Mouse (Mus musculus): ENCODE results near the gene Gtf3c2. TPM values are rescaled to one million over a fixed set of nuclear protein-coding genes. Genes with fewer than 3 reads are reported as not detected.

Gene Gtf3c2
- total and polyA plus RNA-seq, 2 experiments from 2014 or later = 46.4 to 49.0 TPM

DNA sequence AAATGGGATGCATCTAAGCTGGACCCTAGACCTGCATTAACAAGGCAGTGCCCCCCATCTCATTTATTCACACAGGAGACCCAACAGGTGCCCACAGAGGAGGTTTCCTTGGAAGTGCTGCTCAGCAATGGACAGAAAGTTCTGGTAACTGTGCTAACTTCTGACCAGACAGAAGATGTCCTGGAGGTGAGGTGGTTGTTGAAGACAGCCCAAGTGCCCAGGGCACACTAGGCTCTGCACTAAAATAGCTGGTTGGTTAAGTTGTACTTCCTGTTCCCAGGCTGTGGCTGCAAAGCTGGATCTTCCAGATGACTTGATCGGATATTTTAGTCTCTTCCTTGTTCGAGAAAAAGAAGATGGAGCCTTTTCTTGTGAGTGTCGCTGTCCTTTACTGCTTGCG lies 15.7 kb upstream of the Gtf3c2 start:
- TF ChIP-seq CTCF (IDR thresholded peaks at IDR 0.05) = no peak
- peaks cover 5% of the 10 kb centered on the region for H3K9me3 ChIP-seq (ENCODE audit: low read length)
- H3K4me1 ChIP-seq (ENCODE audit: insufficient read depth, low read length) = no peaks in the 10 kb centered on the region
- ATAC-seq (ENCODE audit: low FRiP score) (no peak), DNase-seq (ENCODE audit: low spot score) (no peak)
- H3K27me3 ChIP-seq (ENCODE audit: insufficient read depth, low read length) = no peaks in the 10 kb centered on the region
- no peak overlapping the region for H3K27ac ChIP-seq (ENCODE audit: low read depth, low read length)
- H3K9ac ChIP-seq (replicated peaks; ENCODE audit: low read length, poor library complexity, severe bottlenecking) = no peak overlapping the region
- H3K4me3 ChIP-seq (ENCODE audit: low read depth, low read length) = no peak overlapping the region
- peaks cover 60% of the 10 kb centered on the region for H3K36me3 ChIP-seq (ENCODE audit: insufficient read depth, low read length)
- no peak overlapping the region for H3K4me2 ChIP-seq (ENCODE audit: low read depth, low read length, poor library complexity, severe bottlenecking)
- 92% methylated on average over 4 of the region's 4 CpGs for WGBS

DNA sequence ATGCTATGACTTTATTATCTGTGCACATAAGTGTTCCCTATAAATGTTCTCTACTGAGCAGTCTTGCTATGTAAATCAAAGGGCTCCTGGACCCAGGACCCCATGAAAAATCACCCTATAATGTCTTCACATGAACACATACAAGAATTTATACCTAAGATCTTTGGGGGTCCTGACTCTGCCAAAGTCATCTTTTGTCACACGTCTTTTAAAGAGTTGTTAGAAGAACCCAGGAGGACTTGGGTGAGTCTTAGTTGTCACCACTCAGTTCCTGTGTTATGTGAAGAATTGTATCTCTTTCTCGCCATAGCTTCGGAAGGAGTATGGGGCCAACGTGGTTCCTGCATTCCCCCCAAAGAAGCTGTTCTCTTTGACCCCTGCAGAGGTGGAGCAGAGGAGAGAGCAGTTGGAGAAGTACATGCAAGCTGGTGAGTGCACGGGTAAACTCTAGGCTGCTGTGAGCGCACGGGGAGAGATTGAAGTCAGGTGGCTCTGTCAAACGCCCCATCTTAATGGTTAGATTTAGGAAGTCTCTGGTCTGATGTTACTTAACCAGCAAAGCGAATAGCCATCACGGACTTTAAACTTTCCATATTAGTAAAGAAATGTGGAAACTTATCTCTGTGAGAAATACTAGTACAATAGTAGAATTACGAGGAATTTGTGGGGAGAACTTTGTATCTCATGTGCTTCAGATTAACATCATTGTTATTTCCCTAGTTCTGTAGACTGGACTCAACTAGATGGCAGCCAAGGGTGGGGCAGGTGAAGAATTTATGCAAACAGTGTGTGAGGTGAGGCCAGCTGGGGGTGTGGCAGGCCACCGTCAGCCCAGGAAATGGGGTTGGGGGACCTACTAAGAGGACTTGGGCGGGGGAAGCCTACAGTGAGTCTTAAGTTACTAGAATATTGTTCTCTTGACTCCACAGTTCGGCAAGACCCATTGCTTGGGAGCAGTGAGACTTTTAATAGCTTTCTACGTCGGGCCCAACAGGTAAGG lies 14.8 kb upstream of the Gtf3c2 start:
- ATAC-seq (ENCODE audit: low FRiP score) (no peak), DNase-seq (ENCODE audit: low spot score) (no peak)
- peak overlapping the region; percentile 85; the same call in 1 of the 2 replicates for H3K4me2 ChIP-seq (ENCODE audit: low read depth, low read length, poor library complexity, severe bottlenecking)
- peaks cover 62% of the 10 kb centered on the region for H3K36me3 ChIP-seq (ENCODE audit: insufficient read depth, low read length)
- peak overlapping the region; percentile 66; the same call in 1 of the 2 replicates for H3K4me3 ChIP-seq (ENCODE audit: low read depth, low read length)
- H3K27ac ChIP-seq (ENCODE audit: low read depth, low read length) = no peak overlapping the region
- no peak for TF ChIP-seq CTCF (IDR thresholded peaks at IDR 0.05)
- H3K9ac ChIP-seq (replicated peaks; ENCODE audit: low read length, poor library complexity, severe bottlenecking) = no peak overlapping the region
- no peaks in the 10 kb centered on the region for H3K9me3 ChIP-seq (ENCODE audit: low read length)
- 95% methylated on average over 16 of the region's 16 CpGs for WGBS
- no peaks in the 10 kb centered on the region for H3K27me3 ChIP-seq (ENCODE audit: insufficient read depth, low read length)
- no peaks in the 10 kb centered on the region for H3K4me1 ChIP-seq (ENCODE audit: insufficient read depth, low read length)

DNA sequence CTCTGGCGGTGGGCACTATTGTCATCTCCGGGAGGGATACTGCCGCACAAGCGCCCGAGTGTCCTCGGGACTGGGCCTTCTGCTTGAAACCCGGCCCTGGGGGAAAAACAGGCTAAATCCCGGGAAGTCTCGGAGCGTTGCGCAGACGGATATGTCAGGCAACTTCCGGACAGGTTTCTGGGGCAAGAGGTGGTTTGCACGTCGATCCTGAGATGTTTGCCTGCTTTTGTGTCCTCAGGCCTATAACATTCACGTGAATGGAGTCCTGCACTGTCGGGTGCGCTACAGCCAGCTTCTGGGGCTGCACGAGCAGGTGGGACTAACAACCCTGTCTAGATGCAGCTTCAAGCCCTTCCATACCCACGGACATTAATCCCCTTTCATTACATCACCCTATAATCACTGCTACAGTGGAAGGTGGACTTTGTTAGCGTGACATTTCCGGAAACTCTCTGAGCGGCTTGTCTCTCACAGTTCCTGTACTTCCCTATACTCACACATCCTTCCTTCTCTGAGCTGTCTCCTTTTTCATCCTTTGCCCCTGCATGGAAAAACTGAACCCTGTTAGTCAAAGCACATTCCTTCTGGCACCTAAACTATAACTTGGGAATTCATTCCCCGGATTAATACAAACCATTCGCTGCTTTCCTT lies 13.8 kb upstream of the Gtf3c2 start:
- TF ChIP-seq CTCF (IDR thresholded peaks at IDR 0.05) = no peak
- peaks cover 58% of the 10 kb centered on the region for H3K36me3 ChIP-seq (ENCODE audit: insufficient read depth, low read length)
- H3K4me3 ChIP-seq (ENCODE audit: low read depth, low read length) = peak overlapping the region; percentile 66
- peak overlapping the region; percentile 93 for H3K9ac ChIP-seq (replicated peaks; ENCODE audit: low read length, poor library complexity, severe bottlenecking)
- peak overlapping the region; percentile 87 for H3K27ac ChIP-seq (ENCODE audit: low read depth, low read length)
- H3K4me1 ChIP-seq (ENCODE audit: insufficient read depth, low read length) = no peaks in the 10 kb centered on the region
- peak overlapping the region; percentile 85 for H3K4me2 ChIP-seq (ENCODE audit: low read depth, low read length, poor library complexity, severe bottlenecking)
- ATAC-seq (ENCODE audit: low FRiP score) = no peak
- 14% methylated on average over 25 of the region's 25 CpGs for WGBS
- DNase-seq (ENCODE audit: low spot score) = no peak
- no peaks in the 10 kb centered on the region for H3K9me3 ChIP-seq (ENCODE audit: low read length)
- H3K27me3 ChIP-seq (ENCODE audit: insufficient read depth, low read length) = no peaks in the 10 kb centered on the region

DNA sequence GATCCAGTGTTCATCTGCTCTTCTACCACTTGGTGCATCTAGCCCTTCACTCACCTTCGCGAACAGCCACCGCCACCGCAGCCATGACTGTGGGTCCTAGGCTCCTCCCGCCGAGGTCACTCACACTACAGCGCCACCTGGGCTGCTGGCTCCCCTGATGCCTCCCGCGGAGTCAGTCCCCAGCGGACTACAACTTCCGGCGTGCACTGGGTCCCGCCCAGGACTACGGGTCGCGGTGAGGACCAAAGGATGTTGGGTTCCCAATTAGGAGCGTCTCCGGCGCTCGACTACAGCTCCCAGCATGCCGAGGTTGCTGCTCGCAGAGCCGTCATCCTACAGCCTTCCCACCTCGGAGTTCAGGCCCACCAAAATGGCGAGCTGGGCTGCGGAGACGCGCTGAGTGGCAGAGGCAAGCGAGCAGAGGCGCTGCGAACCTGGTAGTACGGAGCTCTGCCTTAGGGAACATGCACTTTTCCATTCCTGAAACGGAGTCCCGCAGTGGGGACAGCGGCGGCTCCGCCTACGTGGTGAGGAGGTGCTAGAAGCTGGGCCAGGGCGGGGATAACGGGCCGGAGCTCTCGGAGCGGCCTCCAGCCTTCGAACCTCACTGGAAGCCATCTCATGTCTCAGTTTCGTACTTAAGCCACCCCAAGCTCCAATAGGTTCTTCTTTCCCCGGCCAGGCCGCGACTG lies 13.1 kb upstream of the Gtf3c2 start, which contains the start of the genes Snx17 and Eif2b4:
Snx17 (plus strand) TSS at position 289 of the 692 bp plus-strand sequence.
Eif2b4 (minus strand) TSS at position 492 of the 692 bp plus-strand sequence.
- Histone ChIP-seq H3K9ac (replicated peaks; ENCODE audit: low read length, poor library complexity, severe bottlenecking) (peak within 1 kb of the TSS; percentile 93), H3K4me2 (ENCODE audit: low read depth, low read length, poor library complexity, severe bottlenecking) (peak within 1 kb of the TSS; percentile 85), H3K36me3 (ENCODE audit: insufficient read depth, low read length) (peaks cover 58% of the 10 kb centered on the region), H3K4me1 (ENCODE audit: insufficient read depth, low read length) (no peaks in the 10 kb centered on the region), H3K4me3 (ENCODE audit: low read depth, low read length) (peak within 1 kb of the TSS; percentile 66), H3K9me3 (ENCODE audit: low read length) (no peaks in the 10 kb centered on the region), H3K27ac (ENCODE audit: low read depth, low read length) (peak within 1 kb of the TSS; percentile 87), H3K27me3 (ENCODE audit: insufficient read depth, low read length) (no peaks in the 10 kb centered on the region)
- WGBS = under 1% methylated on average over 48 of the region's 48 CpGs
- peak; percentile 81 for TF ChIP-seq CTCF (IDR thresholded peaks at IDR 0.05)
- ATAC-seq (ENCODE audit: low FRiP score) (peak; percentile 95), DNase-seq (ENCODE audit: low spot score) (peak; percentile 99)

DNA sequence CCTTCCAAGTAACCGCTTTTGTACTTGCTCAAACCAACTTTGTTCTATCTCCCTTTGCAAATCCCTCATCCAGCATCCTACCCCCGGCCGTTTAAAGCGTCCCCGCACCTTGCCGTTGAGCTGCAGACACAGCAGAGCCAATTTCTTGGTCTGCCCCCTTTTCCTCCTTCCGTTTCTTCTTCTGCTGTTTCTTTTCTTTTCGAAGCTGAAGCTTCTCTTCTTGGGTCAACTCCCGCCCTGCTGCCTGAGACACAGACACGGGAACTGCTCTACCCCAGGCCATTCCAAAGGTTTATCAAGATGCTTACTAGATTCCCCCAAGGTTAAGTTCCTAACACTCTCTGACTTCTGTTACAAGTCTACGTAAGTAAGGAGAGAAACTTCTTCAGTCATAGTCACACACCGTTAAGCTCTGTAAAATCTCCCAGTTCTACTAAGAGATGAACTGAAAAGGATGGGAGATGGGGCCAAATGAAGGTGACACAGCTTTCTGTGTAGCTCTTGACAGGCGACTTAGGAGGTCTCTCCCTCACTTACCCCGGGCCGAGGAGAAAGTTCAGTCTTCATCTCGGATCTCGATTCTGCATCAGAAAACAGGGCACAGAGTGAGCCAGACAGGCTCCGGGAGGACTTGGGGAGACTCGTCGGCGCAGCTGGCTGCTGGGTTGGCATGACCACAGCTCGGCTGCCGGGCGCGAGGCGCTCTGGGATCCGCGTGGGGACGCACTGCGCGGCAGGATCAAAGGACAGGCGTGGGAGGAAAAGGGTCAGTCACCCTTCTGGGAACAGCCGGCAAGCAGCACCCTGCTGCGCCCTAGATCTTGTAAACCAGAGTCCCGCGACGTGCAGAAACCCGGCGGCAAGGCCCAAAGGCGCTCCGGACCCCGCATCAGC lies 12.3 kb upstream of the Gtf3c2 start:
- H3K4me1 ChIP-seq (ENCODE audit: insufficient read depth, low read length) = no peaks in the 10 kb centered on the region
- ATAC-seq (ENCODE audit: low FRiP score) (peak; percentile 76), DNase-seq (ENCODE audit: low spot score) (peak; percentile 70)
- peak overlapping the region; percentile 85 for H3K4me2 ChIP-seq (ENCODE audit: low read depth, low read length, poor library complexity, severe bottlenecking)
- no peaks in the 10 kb centered on the region for H3K27me3 ChIP-seq (ENCODE audit: insufficient read depth, low read length)
- whole genome bisulfite sequencing = 15% methylated on average over 42 of the region's 42 CpGs
- H3K4me3 ChIP-seq (ENCODE audit: low read depth, low read length) = peak overlapping the region; percentile 66
- H3K9me3 ChIP-seq (ENCODE audit: low read length) = no peaks in the 10 kb centered on the region
- H3K36me3 ChIP-seq (ENCODE audit: insufficient read depth, low read length) = peaks cover 58% of the 10 kb centered on the region
- TF ChIP-seq CTCF (IDR thresholded peaks at IDR 0.05) = no peak
- peak overlapping the region; percentile 87 for H3K27ac ChIP-seq (ENCODE audit: low read depth, low read length)
- H3K9ac ChIP-seq (replicated peaks; ENCODE audit: low read length, poor library complexity, severe bottlenecking) = peak overlapping the region; percentile 74

All from midbrain, postnatal 0 days (tissue).